Mouse (Mus musculus): ENCODE measurements at regions not wholly inside any gene's neighbourhood (a gene's known extent, or its start where the extent isn't known, plus 50 kb on each side); places are given as distances from the start of the nearest gene placed in this dataset.

DNA sequence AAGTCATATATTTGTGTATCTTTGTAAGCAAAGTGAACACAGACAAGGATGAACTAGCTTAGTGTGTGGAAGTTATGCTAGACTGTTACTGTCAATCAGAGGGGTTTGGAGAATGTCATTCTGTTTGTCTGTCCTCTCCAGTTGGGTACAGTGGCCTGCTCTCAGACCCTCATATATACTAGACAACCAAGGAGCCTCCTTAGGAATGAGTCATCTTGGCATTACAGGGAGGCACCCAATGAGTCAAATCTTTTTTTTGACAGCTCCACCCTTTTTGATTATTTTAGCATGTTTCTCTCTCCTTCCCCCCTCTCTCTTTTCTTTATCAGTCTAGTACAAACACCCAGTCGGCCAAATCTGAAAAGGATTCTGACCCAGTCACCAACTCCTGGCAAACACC, 416.3 kb upstream of the Ubash3b start:
- no peak for DNase-seq (ENCODE audit: low spot score in 2 of 2)

DNA sequence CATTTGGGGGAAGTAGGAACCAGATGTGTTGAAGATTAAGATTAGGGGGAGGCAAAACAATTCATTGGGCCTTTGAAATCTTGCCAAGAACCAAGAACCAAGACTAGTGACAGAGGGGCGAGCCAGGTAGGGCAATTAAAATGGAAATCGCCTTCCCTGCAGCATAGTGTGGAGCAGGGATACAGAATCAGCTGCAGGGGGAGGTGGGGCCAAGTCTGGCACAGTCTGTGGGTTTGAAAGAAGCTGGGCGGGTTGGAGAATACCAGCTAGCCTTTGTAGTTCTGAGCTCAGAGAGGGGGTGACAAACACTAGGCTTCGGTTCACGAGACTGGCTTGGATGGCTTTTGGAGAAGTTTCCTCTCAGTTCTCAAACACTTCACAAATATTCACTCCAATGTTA, 414.3 kb upstream of the Ubash3b start:
- no peak for DNase-seq (ENCODE audit: low spot score in 2 of 2)

DNA sequence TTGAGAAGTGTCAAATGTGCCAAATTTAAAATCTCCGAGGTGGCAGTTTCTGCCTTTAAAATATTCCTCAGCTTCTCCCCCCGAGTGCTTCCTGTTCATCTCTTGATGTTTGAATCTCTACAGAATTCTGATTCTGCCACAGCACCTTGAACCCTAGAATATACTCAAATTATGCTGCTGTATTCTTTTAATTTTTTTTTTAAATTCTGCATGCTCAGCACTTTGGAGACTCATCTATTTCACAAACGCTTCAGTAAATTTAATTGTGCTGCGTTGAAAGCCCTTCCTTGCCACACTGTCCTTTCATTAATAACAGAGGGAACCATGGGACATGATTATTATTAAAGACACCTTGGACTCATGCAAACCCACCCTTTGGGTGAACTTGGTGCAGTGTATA, 408.8 kb upstream of the Ubash3b start:
- DNase-seq (ENCODE audit: low spot score in 2 of 2), result no peak

DNA sequence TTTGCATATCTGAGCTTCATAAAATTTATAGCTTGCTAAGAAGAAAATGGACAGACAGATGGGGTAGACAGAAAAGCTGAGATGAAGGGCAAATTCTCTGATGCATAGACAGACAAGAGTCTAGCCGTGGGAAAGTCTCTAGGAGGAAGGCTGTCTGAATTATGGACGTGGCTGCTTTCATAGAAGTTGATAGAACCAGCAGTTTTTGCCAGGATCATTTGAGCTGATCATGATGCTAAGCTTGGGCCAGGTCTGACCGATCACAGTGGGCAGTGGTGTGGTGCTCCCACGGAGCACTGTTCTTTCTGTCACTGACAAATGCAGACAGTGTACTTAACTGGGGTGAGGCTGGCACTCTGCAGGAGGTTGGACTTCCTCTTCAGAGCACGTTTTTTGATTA, 405.0 kb upstream of the Ubash3b start:
- no peak for DNase-seq (ENCODE audit: low spot score in 2 of 2)

DNA sequence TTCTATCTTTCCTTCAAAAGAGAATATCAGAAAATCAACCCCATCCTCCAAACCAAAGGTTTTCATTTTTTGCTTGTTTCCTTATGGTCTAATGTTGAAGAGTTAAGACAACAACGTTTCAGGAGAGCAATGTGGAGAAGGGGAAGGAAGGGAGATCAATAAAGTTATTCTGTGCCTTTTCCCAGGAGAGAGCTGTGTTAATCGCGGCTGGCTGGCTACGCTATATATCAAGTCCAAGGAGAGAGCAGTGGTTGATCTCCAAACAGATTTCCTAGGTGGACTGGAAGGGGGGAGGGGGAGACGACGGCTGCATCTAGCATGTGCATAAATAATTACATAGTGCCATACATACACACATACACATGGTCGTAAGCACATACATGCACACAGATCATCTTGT, 404.3 kb upstream of the Ubash3b start:
- no peak for DNase-seq (ENCODE audit: low spot score in 2 of 2)

GRCm38 (mm10) chr9:41563376-41563775, 401.9 kb upstream of the Ubash3b start:
- DNase-seq (ENCODE audit: low spot score in 2 of 2), result no peak

GRCm38 (mm10) chr9:41558456-41558855, 397.0 kb upstream of the Ubash3b start:
- DNase-seq (ENCODE audit: low spot score in 2 of 2), result no peak

GRCm38 (mm10) chr9:41556888-41557287, 395.4 kb upstream of the Ubash3b start:
- DNase-seq (ENCODE audit: low spot score in 2 of 2), result no peak

DNA sequence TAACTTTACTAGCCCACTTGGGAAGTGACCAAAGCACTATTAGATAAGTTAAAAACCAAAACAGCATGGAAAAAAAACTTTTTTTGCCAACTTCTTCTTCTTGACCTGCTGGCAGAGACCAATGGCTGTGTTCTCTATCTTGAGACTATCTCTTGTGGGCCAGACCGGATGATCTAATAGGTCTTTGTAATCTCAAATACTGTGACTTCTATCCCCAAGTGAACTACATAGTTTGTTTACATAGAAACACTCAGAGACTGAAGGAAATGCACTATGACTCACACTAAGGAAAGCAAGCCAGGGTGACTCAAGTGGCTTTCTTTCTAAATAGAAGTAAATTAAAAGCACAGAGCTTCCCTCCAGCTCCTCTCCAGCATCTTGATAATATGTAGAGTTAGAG, 384.3 kb upstream of the Ubash3b start:
- DNase-seq (ENCODE audit: low spot score in 2 of 2), result no peak

DNA sequence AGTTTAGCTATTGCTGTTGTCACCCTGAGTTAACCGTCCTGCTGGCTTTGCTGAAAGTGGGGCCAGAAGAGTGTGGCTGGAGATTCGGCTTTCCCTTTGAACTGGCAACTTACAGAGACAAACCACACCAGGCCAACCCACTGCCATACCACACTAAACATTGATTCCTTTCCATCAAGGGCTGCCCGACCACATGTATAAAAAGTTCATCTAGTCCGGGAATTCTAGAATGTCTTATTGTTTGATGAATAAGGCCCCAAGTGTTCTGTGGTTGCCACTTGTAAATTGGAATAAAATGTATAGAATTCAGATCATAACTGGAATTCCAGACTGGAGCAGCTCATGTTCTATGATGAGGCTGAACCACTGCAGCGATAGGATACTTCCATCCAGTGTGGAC, 381.0 kb upstream of the Ubash3b start:
- DNase-seq (ENCODE audit: low spot score in 2 of 2), result no peak

DNA sequence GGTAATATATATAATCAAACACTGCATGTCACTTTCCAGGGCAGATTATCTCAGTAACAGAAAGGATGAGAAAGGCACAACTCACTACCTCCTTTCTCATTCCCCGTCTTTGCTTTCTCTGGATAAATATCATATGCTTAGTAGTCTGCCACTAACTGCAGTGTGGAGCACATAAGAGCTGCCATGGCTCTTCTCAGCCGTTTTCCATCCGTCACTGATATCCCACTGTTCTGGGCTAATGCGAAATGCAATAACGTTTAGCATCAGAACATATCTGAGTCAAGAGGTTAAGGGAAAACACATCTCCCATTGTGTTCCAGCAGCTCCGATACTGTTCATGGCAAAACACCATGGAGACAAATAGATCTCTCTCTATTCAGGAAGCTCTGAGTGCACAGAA, 379.8 kb upstream of the Ubash3b start:
- DNase-seq (ENCODE audit: low spot score in 2 of 2), result no peak

DNA sequence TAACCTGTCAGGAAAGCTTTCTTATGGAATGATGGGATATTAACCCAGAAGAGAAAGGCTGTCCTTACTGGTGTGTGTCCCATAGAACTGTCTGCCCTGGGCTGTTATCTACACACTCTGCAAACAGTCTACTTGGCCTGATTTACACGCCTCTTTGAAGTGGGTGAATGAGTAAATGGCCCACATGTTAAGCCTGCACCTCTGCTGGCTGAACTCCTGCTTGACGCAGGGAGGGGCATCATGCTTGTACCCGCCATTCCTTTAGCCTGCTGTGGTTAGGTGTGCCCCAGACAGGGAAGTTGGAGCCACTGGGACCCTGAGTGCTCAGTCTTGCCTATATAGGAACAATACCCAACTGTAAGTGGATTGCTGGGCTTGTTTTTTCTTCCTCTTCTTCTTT, 371.3 kb upstream of the Ubash3b start:
- no peak for DNase-seq (ENCODE audit: low spot score in 2 of 2)

- DNase-seq (ENCODE audit: low spot score in 2 of 2), result no peak
These were observed 370.8 kb upstream of the Ubash3b start for GRCm38 (mm10) chr9:41532290-41532689.

GRCm38 (mm10) chr9:41531596-41531995, 370.1 kb upstream of the Ubash3b start:
- no peak for DNase-seq (ENCODE audit: low spot score in 2 of 2)

DNA sequence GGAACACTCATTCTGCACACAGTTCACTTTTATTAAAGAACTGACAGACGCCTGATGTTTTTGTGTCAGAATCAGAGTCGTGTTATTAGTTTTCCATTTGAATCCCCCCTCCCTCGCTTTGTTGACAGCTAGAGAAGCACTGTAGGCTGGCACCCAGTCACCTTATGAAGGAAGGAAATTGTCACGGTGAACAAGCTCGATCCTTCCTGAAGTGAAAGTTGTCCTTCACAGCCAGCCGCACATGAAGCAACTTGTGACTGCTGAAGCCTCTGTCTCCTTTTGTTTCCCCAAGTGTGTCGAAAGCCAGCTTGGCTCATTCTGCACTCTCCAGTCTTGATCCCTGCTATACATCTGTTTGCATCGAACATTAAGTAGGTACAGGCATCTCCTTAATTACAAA, 364.6 kb upstream of the Ubash3b start:
- no peak for DNase-seq (ENCODE audit: low spot score in 2 of 2)

GRCm38 (mm10) chr9:41525534-41525933, 364.0 kb upstream of the Ubash3b start:
- DNase-seq (ENCODE audit: low spot score in 2 of 2), result no peak

DNA sequence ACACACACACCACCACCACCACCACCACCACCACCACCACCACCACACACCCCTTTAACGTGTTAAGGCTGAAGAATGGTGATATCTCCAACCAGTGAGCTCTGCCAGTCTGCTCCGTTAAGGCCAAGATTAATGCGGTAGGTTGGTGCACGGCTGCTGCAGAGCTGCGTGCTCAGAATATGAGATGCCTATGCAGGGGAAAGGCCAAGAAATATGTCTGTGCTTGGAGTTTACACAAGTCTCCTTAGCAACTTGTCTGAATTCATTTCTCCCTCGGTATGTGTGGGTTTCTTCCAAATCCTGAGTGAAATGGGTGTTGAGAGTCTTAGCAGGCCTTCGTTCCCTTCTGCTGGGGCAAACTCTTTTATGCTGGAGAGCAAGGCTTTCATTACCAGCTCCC, 363.1 kb upstream of the Ubash3b start:
- DNase-seq (ENCODE audit: low spot score in 2 of 2), result no peak

GRCm38 (mm10) chr9:41523969-41524368, 362.5 kb upstream of the Ubash3b start:
- DNase-seq (ENCODE audit: low spot score in 2 of 2), result no peak

DNA sequence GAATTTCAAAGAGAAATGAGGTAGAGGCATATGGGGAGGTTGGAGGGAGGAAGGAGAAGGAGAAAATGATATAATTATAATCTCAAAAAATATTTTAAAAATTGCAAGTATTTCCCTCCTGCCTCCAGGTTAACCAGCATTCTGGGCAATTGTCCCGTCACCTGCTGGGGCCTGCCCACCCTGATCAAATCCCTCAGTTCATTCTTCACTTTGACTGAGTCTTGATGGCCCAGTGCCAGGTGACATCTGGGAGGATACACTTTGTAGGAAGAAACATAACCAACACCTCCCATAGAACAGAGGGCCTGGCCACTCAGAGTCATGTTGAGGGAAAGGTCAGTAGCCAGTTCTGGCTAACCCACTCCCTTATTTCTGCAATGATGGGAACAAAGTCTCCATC, 360.8 kb upstream of the Ubash3b start:
- DNase-seq (ENCODE audit: low spot score in 2 of 2), result no peak

DNA sequence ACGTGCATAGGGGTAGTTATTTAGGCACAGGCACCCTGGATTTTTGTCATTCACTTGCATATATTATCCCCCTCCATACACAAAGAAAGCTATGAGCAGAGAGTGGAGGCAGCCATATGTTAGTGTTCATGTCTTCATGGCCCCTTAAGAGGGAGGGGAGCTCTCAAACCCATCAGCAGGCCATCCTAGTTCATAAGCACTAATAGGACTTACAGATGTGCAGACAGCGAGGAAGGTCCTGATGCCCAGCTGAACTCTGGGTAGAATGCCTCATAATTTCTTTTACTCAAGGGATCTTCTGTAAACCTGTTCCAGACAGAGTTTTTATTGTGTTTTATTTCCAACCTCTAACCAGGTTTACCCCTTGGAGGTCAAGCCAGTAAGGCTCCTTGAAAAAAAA, 356.3 kb upstream of the Ubash3b start:
- DNase-seq (ENCODE audit: low spot score in 2 of 2), result no peak

- no peak for DNase-seq (ENCODE audit: low spot score in 2 of 2)
These were observed 355.7 kb upstream of the Ubash3b start for GRCm38 (mm10) chr9:41517053-41517696.

DNA sequence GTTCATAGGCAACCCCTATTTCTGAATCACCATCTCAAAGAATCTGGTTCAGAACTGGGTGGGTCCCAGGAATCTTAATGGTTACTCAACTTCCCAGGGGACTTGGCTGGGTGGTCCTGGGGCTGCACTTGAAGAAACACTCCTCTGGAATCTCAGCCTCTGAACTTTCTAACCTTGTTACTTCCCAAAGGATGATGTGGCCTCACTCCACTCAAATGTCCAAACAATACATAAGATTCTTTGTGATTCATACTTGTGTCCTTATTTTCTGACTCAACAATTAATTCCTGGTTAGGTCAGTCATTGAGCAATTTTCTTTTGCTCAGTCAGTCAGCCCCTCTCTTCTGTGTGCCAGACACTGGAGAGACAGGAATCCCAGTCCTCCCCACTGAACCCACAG, 353.7 kb upstream of the Ubash3b start:
- DNase-seq (ENCODE audit: low spot score in 2 of 2), result no peak

DNA sequence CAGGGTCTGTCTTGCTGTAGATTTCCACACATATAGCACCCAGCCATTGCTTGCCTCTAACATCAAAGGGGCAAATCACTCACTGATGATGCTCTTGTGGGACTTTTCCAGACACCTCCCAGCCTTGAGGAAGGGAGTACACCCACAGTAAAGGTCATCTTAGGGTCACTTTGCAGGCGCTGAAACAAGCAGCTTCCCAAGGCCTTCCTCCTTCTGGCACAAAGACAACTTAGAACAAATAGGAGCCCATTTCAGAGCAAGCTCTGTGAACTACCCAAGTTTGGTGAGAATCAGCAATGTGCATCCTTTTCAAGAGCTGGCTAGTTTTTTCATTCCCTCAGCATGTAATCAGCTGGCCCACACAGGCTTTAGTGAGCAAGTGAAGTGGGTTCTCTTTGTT, 352.2 kb upstream of the Ubash3b start:
- no peak for DNase-seq (ENCODE audit: low spot score in 2 of 2)

DNA sequence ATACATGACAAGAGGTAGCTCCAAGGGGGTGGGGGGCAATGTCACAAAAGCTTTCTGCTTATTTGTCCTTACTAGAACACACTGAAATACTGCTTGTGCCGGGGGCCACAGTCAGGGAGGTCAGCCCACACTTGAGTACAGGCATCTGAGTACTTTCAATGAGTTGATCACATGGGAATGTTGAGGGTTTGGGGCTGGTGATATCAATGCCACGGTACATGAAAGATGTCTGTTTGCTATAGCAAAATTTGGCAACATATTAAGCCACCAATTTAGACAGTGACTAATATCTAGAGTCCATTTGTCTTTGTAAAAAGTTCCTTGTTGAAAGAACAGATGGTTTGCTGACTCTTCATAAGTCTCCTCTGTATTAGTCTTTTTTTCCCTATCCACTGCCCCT, 348.1 kb upstream of the Ubash3b start:
- DNase-seq (ENCODE audit: low spot score in 2 of 2), result no peak

DNA sequence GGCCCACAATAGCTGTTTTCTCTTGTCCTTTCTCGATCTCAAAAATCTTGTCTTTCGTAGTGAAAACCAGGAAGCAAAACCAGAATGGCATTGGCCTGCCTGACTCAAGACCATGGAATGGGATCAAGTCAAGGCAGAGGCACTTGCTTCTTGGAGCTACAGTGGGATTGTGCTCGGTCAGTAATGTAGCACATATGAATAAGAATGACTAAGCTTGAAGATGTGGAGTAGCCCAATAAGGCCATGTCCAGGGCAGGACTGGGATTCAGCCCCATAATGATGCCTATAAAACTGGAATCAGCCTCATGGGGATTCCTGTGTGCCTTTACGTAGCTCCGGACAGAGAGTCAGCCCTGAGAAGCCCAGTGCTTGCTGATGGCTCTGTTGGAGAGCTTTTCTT, 347.2 kb upstream of the Ubash3b start:
- DNase-seq (ENCODE audit: low spot score in 2 of 2), result no peak
